Mouse (Mus musculus): ENCODE data around the gene Tmem92. TPM values are rescaled to one million over a fixed set of nuclear protein-coding genes. Genes with fewer than 3 reads are reported as not detected.

The Tmem92 gene
- polyA plus RNA-seq (2021; fragmentation: Nextera tagmentation) = not detected in 2 replicates
- long read RNA-seq, experiment 1 = 0 reads
- long read RNA-seq, experiment 2 = 0 reads

DNA sequence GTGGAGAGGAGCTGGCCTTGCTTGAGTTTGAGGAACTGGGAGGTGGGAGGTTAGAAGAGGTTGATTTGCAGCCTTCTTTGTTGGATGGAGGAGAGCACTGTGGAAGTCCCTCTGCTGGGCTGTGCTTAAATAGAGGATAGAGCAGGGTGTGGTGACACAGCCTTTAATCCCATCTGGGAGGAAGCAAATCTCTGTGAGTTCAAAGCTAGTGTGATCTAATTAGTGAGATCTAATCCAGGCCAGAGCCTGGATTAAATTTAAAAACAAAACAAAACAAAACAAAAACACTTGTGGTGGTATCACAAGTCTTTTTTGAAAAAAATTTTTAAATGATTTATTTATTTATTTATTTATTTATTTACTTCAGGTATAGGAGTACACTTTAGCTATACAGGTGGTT is at the start of gene Tmem92:
TSS of gene Tmem92 (minus strand) at position 101 of the 400 bp plus-strand sequence.

DNA sequence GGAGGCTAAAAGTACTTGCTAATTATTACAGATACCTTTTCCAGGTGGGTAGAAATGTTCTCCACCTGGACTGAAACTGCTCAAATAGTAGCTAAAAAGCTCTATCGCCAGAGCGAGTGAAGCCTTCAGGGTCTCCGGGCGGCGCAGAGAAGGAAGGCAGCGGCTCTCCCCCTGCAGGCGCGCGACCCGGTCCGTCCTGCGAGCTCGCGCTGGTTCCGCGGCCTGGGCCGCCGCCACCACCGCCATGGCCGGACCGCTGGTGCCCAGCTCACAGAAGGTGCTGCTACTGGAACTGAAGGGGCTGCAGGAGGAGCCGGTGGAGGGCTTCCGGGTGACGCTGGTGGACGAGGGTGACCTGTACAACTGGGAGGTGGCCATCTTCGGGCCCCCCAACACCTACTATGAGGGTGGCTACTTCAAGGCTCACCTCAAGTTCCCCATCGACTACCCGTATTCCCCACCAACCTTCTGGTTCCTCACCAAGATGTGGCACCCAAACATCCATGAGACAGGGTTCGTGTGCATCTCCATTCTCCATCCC is 40.7 kb downstream of the Tmem92 start, which contains the start of gene Cdc34b:
TSS of gene Cdc34b (plus strand) at position 51 of the 541 bp plus-strand sequence.

Other genes starting within 250 kb of the Tmem92 start
- 4.5 and 5.5 TPM in 2 replicates for gene Rsad1, start 233.4 kb downstream of the Tmem92 start, polyA plus RNA-seq (2021; fragmentation: Nextera tagmentation)
- gene Chad, start 217.7 kb downstream of the Tmem92 start, polyA plus RNA-seq (2021; fragmentation: Nextera tagmentation) = not detected in 2 replicates
- gene Acsf2, start 180.8 kb downstream of the Tmem92 start, polyA plus RNA-seq (2021; fragmentation: Nextera tagmentation) = 3.9 and 8.6 TPM in 2 replicates
- 25.2 and 77.8 TPM in 2 replicates for gene Lrrc59, start 152.9 kb downstream of the Tmem92 start, polyA plus RNA-seq (2021; fragmentation: Nextera tagmentation)
- 139 and 181 TPM in 2 replicates for gene Mrpl27, start 128.9 kb downstream of the Tmem92 start, polyA plus RNA-seq (2021; fragmentation: Nextera tagmentation)
- 0.11 and 0.16 TPM in 2 replicates for gene Eme1, start 128.7 kb downstream of the Tmem92 start, polyA plus RNA-seq (2021; fragmentation: Nextera tagmentation)
- gene Xylt2, start 105.2 kb downstream of the Tmem92 start, polyA plus RNA-seq (2021; fragmentation: Nextera tagmentation) = 9.1 and 12.1 TPM in 2 replicates
- not detected in 2 replicates for gene Gm11541, start 78.2 kb downstream of the Tmem92 start, polyA plus RNA-seq (2021; fragmentation: Nextera tagmentation)
- gene Cdc34b, start 40.9 kb downstream of the Tmem92 start, polyA plus RNA-seq (2021; fragmentation: Nextera tagmentation) = not detected in 2 replicates
- gene Col1a1, start 153.5 kb upstream of the Tmem92 start, polyA plus RNA-seq (2021; fragmentation: Nextera tagmentation) = 1.2 and 3.4 TPM in 2 replicates
- not detected in 2 replicates for gene Hils1, start 184.9 kb upstream of the Tmem92 start, polyA plus RNA-seq (2021; fragmentation: Nextera tagmentation)
- gene Sgca, start 193.6 kb upstream of the Tmem92 start, polyA plus RNA-seq (2021; fragmentation: Nextera tagmentation) = 0.41 and 1.1 TPM in 2 replicates
- 26.6 and 46.8 TPM in 2 replicates for gene Ppp1r9b, start 208.3 kb upstream of the Tmem92 start, polyA plus RNA-seq (2021; fragmentation: Nextera tagmentation)
- gene Samd14, start 227.2 kb upstream of the Tmem92 start, polyA plus RNA-seq (2021; fragmentation: Nextera tagmentation) = 10.4 and 12.8 TPM in 2 replicates